Mouse (Mus musculus): ENCODE measurements around the gene Olfr94. TPM values are rescaled to one million over a fixed set of nuclear protein-coding genes. Genes with fewer than 3 reads are reported as not detected.
"Not testable (repeated sequence)": the region's sequence is repeated elsewhere in the genome, so short reads cannot be mapped to it uniquely, and the experiment has no call there.

The Olfr94 gene
- 0.10 and 0.21 TPM in 2 replicates for polyA plus RNA-seq (2014; fragmentation: Nextera tagmentation; extraction: Ambion mirVana)

DNA sequence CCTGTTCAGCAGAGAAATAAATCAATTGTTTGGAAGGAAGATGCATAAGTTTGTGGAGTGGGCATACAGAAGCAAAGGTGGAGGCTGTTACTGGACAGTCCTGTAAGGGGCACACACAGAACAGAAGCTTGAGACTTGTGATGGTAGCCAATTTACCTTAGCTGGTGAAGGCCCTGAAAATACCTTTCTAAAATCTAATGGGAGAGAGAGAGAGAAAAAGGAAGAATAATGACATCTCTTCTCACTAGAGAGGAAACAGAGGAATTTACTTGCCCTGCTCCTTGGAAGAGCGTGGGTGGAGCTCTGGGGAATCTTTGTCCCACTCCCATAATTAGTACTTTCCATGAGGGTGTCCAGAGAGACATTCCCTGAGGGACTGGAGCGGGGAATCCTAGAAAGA is at the start of gene Olfr94:
Olfr94 (minus strand) TSS at position 101 of the 400 bp plus-strand sequence.
- no peak for ATAC-seq (ENCODE audit: low read depth)
- Histone ChIP-seq H3K27me3 (replicated peaks; ENCODE audit: control insufficient read depth, insufficient read depth, low read length) (peaks cover 23% of the 10 kb centered on the region), H3K4me3 (ENCODE audit: low read depth, low read length) (no peak within 1 kb of the TSS)

DNA sequence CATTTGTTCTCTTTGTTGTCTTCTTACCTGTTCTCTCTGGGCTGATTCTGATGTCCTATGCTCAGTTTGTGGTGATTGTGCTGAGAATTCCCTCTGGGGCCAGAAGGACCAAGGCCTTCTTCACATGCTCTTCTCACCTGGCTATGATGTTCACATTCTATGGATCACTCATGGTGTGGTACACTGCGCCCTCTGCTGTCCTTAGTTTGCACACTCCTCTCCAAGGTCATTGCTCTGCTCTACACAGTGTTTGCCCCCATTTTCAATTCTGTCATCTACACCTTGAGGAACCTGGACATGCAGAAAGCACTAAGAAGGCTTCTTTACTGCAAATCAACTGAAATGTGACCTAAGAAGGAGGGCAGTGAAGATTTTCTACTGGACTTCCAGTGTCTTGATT is 49.8 kb upstream of the Olfr94 start:
- Histone ChIP-seq H3K9ac (ENCODE audit: low read depth, low read length) (no peak overlapping the region), H3K4me2 (ENCODE audit: low read depth, low read length) (no peak overlapping the region), H3K27me3 (replicated peaks; ENCODE audit: control insufficient read depth, insufficient read depth, low read length) (no peaks in the 10 kb centered on the region), H3K9me3 (ENCODE audit: control insufficient read depth, low read length) (no peaks in the 10 kb centered on the region), H3K36me3 (ENCODE audit: control insufficient read depth, insufficient read depth, low read length) (no peaks in the 10 kb centered on the region), H3K27ac (replicated peaks; ENCODE audit: low read depth, low read length) (no peak overlapping the region), H3K4me3 (ENCODE audit: low read depth, low read length) (no peak overlapping the region), H3K4me1 (ENCODE audit: control insufficient read depth, insufficient read depth, low read length) (no peaks in the 10 kb centered on the region)
- no peak for DNase-seq (ENCODE audit: low spot score)
- 20% methylated on average over 1 of the region's 1 CpGs for WGBS
- ATAC-seq (ENCODE audit: low read depth) = no peak

More for the DNA sequence above, at the start of gene Olfr94:
- H3K4me1 ChIP-seq (ENCODE audit: control insufficient read depth, insufficient read depth, low read length) = no peaks in the 10 kb centered on the region
- no peaks in the 10 kb centered on the region for H3K36me3 ChIP-seq (ENCODE audit: control insufficient read depth, insufficient read depth, low read length)
- no peak within 1 kb of the TSS for H3K9ac ChIP-seq (ENCODE audit: low read depth, low read length)
- 58% methylated on average over 2 of the region's 2 CpGs for WGBS
- no peaks in the 10 kb centered on the region for H3K9me3 ChIP-seq (ENCODE audit: control insufficient read depth, low read length)
- no peak within 1 kb of the TSS for H3K4me2 ChIP-seq (ENCODE audit: low read depth, low read length)
- no peak for DNase-seq (ENCODE audit: low spot score)
- H3K27ac ChIP-seq (replicated peaks; ENCODE audit: low read depth, low read length) = no peak within 1 kb of the TSS

DNA sequence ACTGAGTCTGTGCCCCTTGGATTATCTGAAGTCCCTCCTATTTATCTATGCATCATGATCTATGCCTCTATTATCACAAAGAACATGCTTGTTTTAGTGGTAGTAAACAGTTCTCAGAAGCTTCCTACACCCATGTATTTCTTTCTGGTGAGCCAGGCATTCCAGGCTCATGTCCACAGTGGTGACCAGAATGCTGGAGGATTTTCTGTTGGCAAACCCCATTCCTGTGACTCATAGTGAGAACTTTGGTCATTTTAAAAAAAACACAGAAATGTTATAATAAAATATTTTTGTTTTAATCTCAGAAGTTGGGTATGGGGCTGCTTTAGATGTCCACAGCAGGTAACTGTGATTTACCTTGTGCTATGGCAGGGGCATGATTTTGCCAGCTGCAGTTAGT is 48.7 kb upstream of the Olfr94 start:
- H3K4me3 ChIP-seq (ENCODE audit: low read depth, low read length) = no peak overlapping the region

DNA sequence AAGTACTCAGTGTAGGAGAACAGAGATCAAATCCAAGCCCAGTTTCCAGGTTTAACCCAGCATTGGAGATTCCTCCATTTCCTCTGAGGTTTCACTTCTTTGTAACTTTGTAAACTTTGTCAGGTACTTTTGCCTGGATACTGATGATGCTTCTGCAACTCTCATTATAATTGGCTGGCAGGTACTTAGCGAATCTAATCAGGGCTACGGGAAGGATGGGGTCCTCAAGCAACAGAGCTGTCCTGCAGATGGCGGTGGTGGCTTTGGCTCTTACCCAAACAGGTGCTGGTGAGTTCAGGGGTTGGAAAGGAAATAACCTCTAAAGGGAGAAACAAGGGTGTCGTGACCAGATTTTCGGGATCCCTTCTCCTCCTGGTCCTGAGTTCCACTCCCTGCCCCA is 45.9 kb upstream of the Olfr94 start:
- peak; percentile 4 for DNase-seq (ENCODE audit: low spot score)
- H3K27me3 ChIP-seq (replicated peaks; ENCODE audit: control insufficient read depth, insufficient read depth, low read length) = no peaks in the 10 kb centered on the region
- H3K27ac ChIP-seq (replicated peaks; ENCODE audit: low read depth, low read length) = no peak overlapping the region
- no peak overlapping the region for H3K4me3 ChIP-seq (ENCODE audit: low read depth, low read length)
- ATAC-seq (ENCODE audit: low read depth) = 0 out of 2 replicates have a peak, but pooled peaks have one; percentile 41
- no peaks in the 10 kb centered on the region for H3K9me3 ChIP-seq (ENCODE audit: control insufficient read depth, low read length)
- no peaks in the 10 kb centered on the region for H3K4me1 ChIP-seq (ENCODE audit: control insufficient read depth, insufficient read depth, low read length)
- H3K4me2 ChIP-seq (ENCODE audit: low read depth, low read length) = no peak overlapping the region
- 32% methylated on average over 5 of the region's 5 CpGs for WGBS
- no peaks in the 10 kb centered on the region for H3K36me3 ChIP-seq (ENCODE audit: control insufficient read depth, insufficient read depth, low read length)
- no peak overlapping the region for H3K9ac ChIP-seq (ENCODE audit: low read depth, low read length)

More for the DNA sequence above, 48.7 kb upstream of the Olfr94 start:
- H3K27ac ChIP-seq (replicated peaks; ENCODE audit: low read depth, low read length) = no peak overlapping the region
- DNase-seq (ENCODE audit: low spot score) = no peak
- H3K4me1 ChIP-seq (ENCODE audit: control insufficient read depth, insufficient read depth, low read length) = no peaks in the 10 kb centered on the region
- H3K36me3 ChIP-seq (ENCODE audit: control insufficient read depth, insufficient read depth, low read length) = no peaks in the 10 kb centered on the region
- no peak for ATAC-seq (ENCODE audit: low read depth)
- H3K9me3 ChIP-seq (ENCODE audit: control insufficient read depth, low read length) = no peaks in the 10 kb centered on the region
- H3K9ac ChIP-seq (ENCODE audit: low read depth, low read length) = no peak overlapping the region
- no peak overlapping the region for H3K4me2 ChIP-seq (ENCODE audit: low read depth, low read length)
- H3K27me3 ChIP-seq (replicated peaks; ENCODE audit: control insufficient read depth, insufficient read depth, low read length) = no peaks in the 10 kb centered on the region

DNA sequence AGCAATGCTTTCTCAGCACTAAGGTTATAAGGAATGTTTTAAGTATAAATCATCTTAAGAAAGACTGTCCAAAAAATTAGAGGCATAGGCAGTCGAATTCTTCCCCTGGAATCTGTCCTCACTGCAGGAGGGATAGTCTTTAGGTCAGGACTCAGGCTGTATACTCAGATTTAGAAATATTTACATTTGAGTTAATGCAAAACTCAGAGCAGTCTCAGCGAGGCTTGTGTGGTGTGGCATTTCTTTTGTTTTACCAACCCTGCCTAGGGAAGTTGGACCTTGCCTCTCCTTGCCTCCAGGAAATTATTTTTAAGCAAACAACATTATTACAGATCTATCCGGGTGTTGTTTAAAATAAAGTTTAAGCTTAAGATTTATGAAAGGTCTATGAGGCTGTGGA is 41.4 kb upstream of the Olfr94 start:
- WGBS = 56% methylated on average over 3 of the region's 3 CpGs
- Histone ChIP-seq H3K27ac (replicated peaks; ENCODE audit: low read depth, low read length) (no peak overlapping the region), H3K36me3 (ENCODE audit: control insufficient read depth, insufficient read depth, low read length) (no peaks in the 10 kb centered on the region), H3K4me1 (ENCODE audit: control insufficient read depth, insufficient read depth, low read length) (no peaks in the 10 kb centered on the region), H3K9me3 (ENCODE audit: control insufficient read depth, low read length) (no peaks in the 10 kb centered on the region), H3K4me2 (ENCODE audit: low read depth, low read length) (no peak overlapping the region), H3K4me3 (ENCODE audit: low read depth, low read length) (no peak overlapping the region), H3K9ac (ENCODE audit: low read depth, low read length) (no peak overlapping the region), H3K27me3 (replicated peaks; ENCODE audit: control insufficient read depth, insufficient read depth, low read length) (no peaks in the 10 kb centered on the region)
- ATAC-seq (ENCODE audit: low read depth) (no peak), DNase-seq (ENCODE audit: low spot score) (no peak)

DNA sequence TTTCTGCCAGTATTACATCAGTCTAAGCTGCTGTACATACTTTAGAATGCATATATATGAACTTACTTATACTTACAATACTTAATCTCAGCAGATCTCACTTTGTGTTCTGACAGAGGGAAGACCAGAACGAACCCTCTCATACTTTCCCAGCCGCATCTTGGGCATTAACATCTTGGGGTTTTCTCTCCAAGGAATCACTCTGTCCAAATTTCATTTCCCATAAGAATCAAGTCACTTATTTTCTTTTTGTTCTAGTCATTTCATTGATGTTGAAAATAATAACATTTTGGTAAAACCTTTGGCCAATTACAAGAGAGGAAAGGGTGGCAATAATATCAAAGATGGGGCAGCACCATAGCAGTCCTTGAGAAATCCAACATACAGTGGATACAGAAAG is 36.4 kb upstream of the Olfr94 start, which contains the start of gene Olfr97:
Olfr97 (minus strand) TSS at position 101 of the 400 bp plus-strand sequence.
- not testable (repeated sequence) for ATAC-seq (ENCODE audit: low read depth)

DNA sequence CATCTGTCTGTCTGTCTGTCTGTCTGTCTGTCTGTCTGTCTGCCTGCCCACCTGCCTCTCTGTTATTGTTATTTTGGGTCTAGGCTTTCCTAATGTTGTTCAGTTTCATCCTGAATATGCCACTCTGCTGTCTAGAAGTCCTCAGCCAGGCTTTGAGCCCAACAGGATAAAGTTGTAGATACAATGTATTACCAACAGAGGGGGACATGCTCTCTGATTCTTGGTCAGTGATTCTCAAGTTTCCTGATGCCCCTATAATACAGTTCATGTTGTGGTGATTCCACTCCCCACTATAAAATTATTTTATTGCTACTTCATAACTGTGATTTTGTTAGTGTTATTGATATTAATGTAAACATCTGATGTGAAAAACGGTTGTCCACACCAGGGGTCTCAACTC is 21.1 kb upstream of the Olfr94 start:
- WGBS = 26% methylated on average over 1 of the region's 1 CpGs
- H3K9ac ChIP-seq (ENCODE audit: low read depth, low read length) = no peak overlapping the region
- DNase-seq (ENCODE audit: low spot score) (no peak), ATAC-seq (ENCODE audit: low read depth) (no peak)
- H3K4me3 ChIP-seq (ENCODE audit: low read depth, low read length) = no peak overlapping the region
- peaks cover 6% of the 10 kb centered on the region; the same call in 1 of the 2 replicates for H3K9me3 ChIP-seq (ENCODE audit: control insufficient read depth, low read length)
- no peak overlapping the region for H3K27ac ChIP-seq (replicated peaks; ENCODE audit: low read depth, low read length)
- no peak overlapping the region for H3K4me2 ChIP-seq (ENCODE audit: low read depth, low read length)
- H3K27me3 ChIP-seq (replicated peaks; ENCODE audit: control insufficient read depth, insufficient read depth, low read length) = no peaks in the 10 kb centered on the region
- H3K4me1 ChIP-seq (ENCODE audit: control insufficient read depth, insufficient read depth, low read length) = no peaks in the 10 kb centered on the region
- no peaks in the 10 kb centered on the region for H3K36me3 ChIP-seq (ENCODE audit: control insufficient read depth, insufficient read depth, low read length)

More for the DNA sequence above, 36.4 kb upstream of the Olfr94 start, which contains the start of gene Olfr97:
- H3K9ac ChIP-seq (ENCODE audit: low read depth, low read length); H3K9me3 ChIP-seq (ENCODE audit: control insufficient read depth, low read length); H3K27me3 ChIP-seq (replicated peaks; ENCODE audit: control insufficient read depth, insufficient read depth, low read length); H3K4me3 ChIP-seq (ENCODE audit: low read depth, low read length); H3K4me1 ChIP-seq (ENCODE audit: control insufficient read depth, insufficient read depth, low read length); H3K27ac ChIP-seq (replicated peaks; ENCODE audit: low read depth, low read length); H3K36me3 ChIP-seq (ENCODE audit: control insufficient read depth, insufficient read depth, low read length); H3K4me2 ChIP-seq (ENCODE audit: low read depth, low read length); DNase-seq (ENCODE audit: low spot score): not testable (repeated sequence)
- 90% methylated on average over 2 of the region's 2 CpGs for WGBS

DNA sequence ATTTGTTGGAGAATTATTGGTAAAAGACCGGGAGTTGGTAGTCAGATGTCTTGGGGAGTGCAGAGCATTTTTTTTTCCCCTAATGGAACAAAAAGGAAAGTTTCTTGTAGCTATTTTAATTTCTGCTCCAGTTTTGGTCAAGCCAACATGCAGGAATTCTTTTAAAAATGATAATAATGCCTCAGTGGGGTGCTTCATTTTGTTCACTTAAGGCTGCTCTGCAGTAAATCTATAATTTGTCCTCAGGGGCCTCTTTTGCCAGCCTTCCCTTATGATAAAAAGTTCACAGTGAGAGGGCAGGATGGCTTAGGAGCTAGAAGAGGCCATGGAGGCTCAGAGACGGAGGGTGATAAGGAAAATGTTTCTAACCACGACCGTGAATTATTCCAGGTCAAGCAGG is 19.1 kb upstream of the Olfr94 start, which contains the start of gene Olfr96:
Olfr96 (plus strand) TSS at position 301 of the 400 bp plus-strand sequence.
- no peak within 1 kb of the TSS for H3K9ac ChIP-seq (ENCODE audit: low read depth, low read length)
- DNase-seq (ENCODE audit: low spot score) = no peak
- no peaks in the 10 kb centered on the region for H3K27me3 ChIP-seq (replicated peaks; ENCODE audit: control insufficient read depth, insufficient read depth, low read length)
- no peaks in the 10 kb centered on the region for H3K4me1 ChIP-seq (ENCODE audit: control insufficient read depth, insufficient read depth, low read length)
- no peak for ATAC-seq (ENCODE audit: low read depth)
- H3K9me3 ChIP-seq (ENCODE audit: control insufficient read depth, low read length) = peaks cover 6% of the 10 kb centered on the region; the same call in 1 of the 2 replicates
- H3K4me3 ChIP-seq (ENCODE audit: low read depth, low read length) = no peak within 1 kb of the TSS
- H3K36me3 ChIP-seq (ENCODE audit: control insufficient read depth, insufficient read depth, low read length) = no peaks in the 10 kb centered on the region
- H3K4me2 ChIP-seq (ENCODE audit: low read depth, low read length) = no peak within 1 kb of the TSS
- H3K27ac ChIP-seq (replicated peaks; ENCODE audit: low read depth, low read length) = no peak within 1 kb of the TSS
- 65% methylated on average over 4 of the region's 4 CpGs for WGBS

DNA sequence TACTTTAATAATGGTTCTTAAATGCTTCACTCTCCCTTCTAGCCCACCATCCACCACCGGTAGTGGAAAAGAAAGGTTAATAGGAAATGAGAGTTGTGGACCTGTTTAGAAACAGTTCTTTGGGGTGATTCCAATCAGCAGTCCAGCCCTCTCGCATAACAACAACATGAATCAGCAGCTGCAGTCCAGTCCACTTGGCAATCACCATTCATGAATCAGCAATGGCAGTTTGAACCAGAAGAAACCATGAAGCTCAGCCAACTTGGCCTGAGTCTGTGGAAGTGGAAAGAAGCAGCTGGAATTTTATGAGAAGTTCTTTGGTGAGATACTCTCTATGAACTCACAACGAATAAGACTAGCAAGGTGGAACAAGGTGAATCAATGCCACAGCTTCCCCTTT is 17.7 kb upstream of the Olfr94 start:
- H3K27me3 ChIP-seq (replicated peaks; ENCODE audit: control insufficient read depth, insufficient read depth, low read length) = no peaks in the 10 kb centered on the region
- no peaks in the 10 kb centered on the region for H3K4me1 ChIP-seq (ENCODE audit: control insufficient read depth, insufficient read depth, low read length)
- H3K27ac ChIP-seq (replicated peaks; ENCODE audit: low read depth, low read length) = no peak overlapping the region
- 85% methylated on average over 3 of the region's 3 CpGs for WGBS
- no peak overlapping the region for H3K4me2 ChIP-seq (ENCODE audit: low read depth, low read length)
- no peak overlapping the region for H3K9ac ChIP-seq (ENCODE audit: low read depth, low read length)
- ATAC-seq (ENCODE audit: low read depth) (no peak), DNase-seq (ENCODE audit: low spot score) (no peak)
- no peaks in the 10 kb centered on the region for H3K36me3 ChIP-seq (ENCODE audit: control insufficient read depth, insufficient read depth, low read length)
- no peak overlapping the region for H3K4me3 ChIP-seq (ENCODE audit: low read depth, low read length)
- peaks cover 6% of the 10 kb centered on the region; the same call in 1 of the 2 replicates for H3K9me3 ChIP-seq (ENCODE audit: control insufficient read depth, low read length)

All from embryonic facial prominence, embryonic 14.5 days (tissue).